Mouse (Mus musculus) midbrain, postnatal 0 days (tissue): ENCODE measurements around the gene Ccdc124. TPM values are rescaled to one million over a fixed set of nuclear protein-coding genes. Genes with fewer than 3 reads are reported as not detected.

Experiments used
- ATAC-seq: fragments of 200-750 bp; cut with Nextera tagmentation; 2 replicates; pipeline ENCODE4 v1.8.0; 2017; ENCODE audit warnings: moderate number of reproducible peaks, mild to moderate bottlenecking, moderate TSS enrichment, moderate library complexity; ENCODE audit not compliant: low FRiP score
- DNase-seq: peaks from one replicate; pipeline ENCODE4 v3.0.0-alpha.2; 2015; ENCODE audit warnings: low spot score
- H3K27ac ChIP-seq: fragments of 300-500 bp; sonication (generic); 2 replicates; pipeline ENCODE4 v1.5.1; 2014; ENCODE audit warnings: low read depth, mild to moderate bottlenecking, low read length, mixed read lengths
- H3K27me3 ChIP-seq: fragments of 300-500 bp; sonication (generic); 2 replicates; pipeline ENCODE4 v1.6.1; 2014; ENCODE audit warnings: low read length, control low read depth, mixed read lengths; ENCODE audit not compliant: insufficient read depth
- H3K36me3 ChIP-seq: fragments of 300-500 bp; sonication (generic); 2 replicates; pipeline ENCODE4 v1.6.1; 2014; ENCODE audit warnings: low read length, control low read depth, mixed read lengths; ENCODE audit not compliant: insufficient read depth
- H3K4me1 ChIP-seq: fragments of 300-500 bp; sonication (generic); 2 replicates; pipeline ENCODE4 v1.6.1; 2014; ENCODE audit warnings: mild to moderate bottlenecking, control low read depth, antibody characterized with exemption, low read length, mixed read lengths; ENCODE audit not compliant: insufficient read depth
- H3K4me2 ChIP-seq: fragments of 300-500 bp; sonication (generic); 2 replicates; pipeline ENCODE4 v1.6.1; 2014; ENCODE audit warnings: low read depth, mild to moderate bottlenecking, low read length, mixed read lengths; ENCODE audit not compliant: poor library complexity, severe bottlenecking
- H3K4me3 ChIP-seq: fragments of 300-500 bp; sonication (generic); 2 replicates; pipeline ENCODE4 v1.5.1; 2014; ENCODE audit warnings: low read depth, mild to moderate bottlenecking, low read length, moderate library complexity
- H3K9ac ChIP-seq: fragments of 300-500 bp; sonication (generic); replicated peaks from 2 replicates; pipeline ENCODE4 v1.6.1; 2014; ENCODE audit warnings: mild to moderate bottlenecking, low read length, moderate library complexity, mixed read lengths; ENCODE audit not compliant: poor library complexity, severe bottlenecking
- H3K9me3 ChIP-seq: fragments of 300-500 bp; sonication (generic); 2 replicates; pipeline ENCODE4 v1.6.1; 2016; ENCODE audit warnings: low read length, control low read depth
- CTCF ChIP-seq: IDR thresholded peaks from 2 replicates; pipeline ENCODE4 v1.5.1; 2016; ENCODE audit warnings: antibody characterized with exemption, mild to moderate bottlenecking
- whole genome bisulfite sequencing: fragments of 180-500 bp; shearing (Covaris S2); extraction: QIAGEN DNeasy Blood & Tissue Kit; methylation state at CpG from one replicate; pipeline ENCODE4 v1.1.7; 2014; 5-methylcytosine and 5-hydroxymethylcytosine counted together
- polyA plus RNA-seq: library from polyadenylated mRNA; unstranded; fragments of >200 nt; fragmentation: Nextera tagmentation; extraction: Ambion mirVana; gene quantifications from 2 replicates; pipeline ENCODE4 v1.2.1, GENCODE M21; 2015
- total RNA-seq: library from RNA; depleted of rRNA; stranded (reverse); fragments of >200 nt; gene quantifications from 2 replicates; pipeline ENCODE4 v1.2.3, GENCODE M21; 2014

The Ccdc124 gene
- total and polyA plus RNA-seq, 2 experiments from 2014 or later = 48.6 to 159 TPM

DNA sequence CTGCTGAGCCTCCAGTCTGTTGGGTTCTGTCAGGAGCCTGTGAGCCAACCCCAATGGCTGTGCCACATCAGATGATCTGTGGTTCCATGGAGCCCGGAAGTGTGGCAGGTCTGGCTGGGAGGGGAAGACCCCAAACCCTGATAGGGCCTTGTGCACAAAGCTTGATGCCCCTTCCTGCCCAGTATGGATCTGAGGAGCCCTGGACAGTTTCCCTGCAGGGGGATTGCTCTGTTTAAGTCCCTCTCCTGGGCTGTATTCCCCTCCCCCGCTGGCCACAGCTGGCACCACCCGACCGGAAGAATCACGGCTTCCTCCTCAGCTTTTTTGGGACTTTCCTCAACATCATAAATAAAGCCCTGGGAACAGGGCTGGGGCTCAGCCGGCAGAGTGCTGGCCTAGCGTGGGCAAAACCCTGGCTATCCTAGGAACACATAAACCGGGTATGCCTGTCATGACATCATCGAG lies 40.7 kb downstream of the Ccdc124 start:
- Histone ChIP-seq H3K4me1 (no peaks in the 10 kb centered on the region), H3K9ac (no peak overlapping the region), H3K4me2 (no peak overlapping the region), H3K27ac (no peak overlapping the region), H3K27me3 (no peaks in the 10 kb centered on the region), H3K4me3 (no peak overlapping the region), H3K36me3 (peaks cover 6% of the 10 kb centered on the region; the same call in 1 of the 2 replicates), H3K9me3 (no peaks in the 10 kb centered on the region)
- WGBS = 62% methylated on average over 9 of the region's 9 CpGs
- no peak for ATAC-seq
- no peak for TF ChIP-seq CTCF
- no peak for DNase-seq

GRCm38 (mm10) chr8:70832371-70832770 lies 41.4 kb downstream of the Ccdc124 start:
- TF ChIP-seq CTCF = no peak
- DNase-seq = no peak
- H3K27ac ChIP-seq = no peak overlapping the region
- 71% methylated on average over 11 of the region's 11 CpGs for WGBS
- H3K36me3 ChIP-seq = peaks cover 6% of the 10 kb centered on the region; the same call in 1 of the 2 replicates
- H3K4me2 ChIP-seq = no peak overlapping the region
- H3K9ac ChIP-seq = no peak overlapping the region
- H3K9me3 ChIP-seq = no peaks in the 10 kb centered on the region
- no peaks in the 10 kb centered on the region for H3K27me3 ChIP-seq
- H3K4me3 ChIP-seq = no peak overlapping the region
- no peaks in the 10 kb centered on the region for H3K4me1 ChIP-seq
- no peak for ATAC-seq

- 87% methylated on average over 8 of the region's 8 CpGs for WGBS
- H3K9me3 ChIP-seq = no peaks in the 10 kb centered on the region
- ATAC-seq (no peak), DNase-seq (no peak)
- H3K4me2 ChIP-seq = no peak overlapping the region
- no peaks in the 10 kb centered on the region for H3K4me1 ChIP-seq
- peaks cover 6% of the 10 kb centered on the region; the same call in 1 of the 2 replicates for H3K36me3 ChIP-seq
- no peaks in the 10 kb centered on the region for H3K27me3 ChIP-seq
- TF ChIP-seq CTCF = no peak
- H3K4me3 ChIP-seq = no peak overlapping the region
- H3K9ac ChIP-seq = no peak overlapping the region
- H3K27ac ChIP-seq = no peak overlapping the region
Measured at GRCm38 (mm10) chr8:70831517-70831916, 42.2 kb downstream of the Ccdc124 start.

- H3K27ac ChIP-seq = no peak overlapping the region
- no peak for DNase-seq
- H3K36me3 ChIP-seq = no peaks in the 10 kb centered on the region
- H3K9me3 ChIP-seq = no peaks in the 10 kb centered on the region
- no peak overlapping the region for H3K9ac ChIP-seq
- no peak overlapping the region for H3K4me3 ChIP-seq
- WGBS = 91% methylated on average over 1 of the region's 1 CpGs
- H3K27me3 ChIP-seq = no peaks in the 10 kb centered on the region
- no peak for ATAC-seq
- TF ChIP-seq CTCF = no peak
- no peak overlapping the region for H3K4me2 ChIP-seq
- H3K4me1 ChIP-seq = no peaks in the 10 kb centered on the region
Measured at GRCm38 (mm10) chr8:70827796-70828195, 45.9 kb downstream of the Ccdc124 start.

- Histone ChIP-seq H3K27me3 (no peaks in the 10 kb centered on the region), H3K36me3 (no peaks in the 10 kb centered on the region), H3K4me1 (no peaks in the 10 kb centered on the region), H3K9me3 (no peaks in the 10 kb centered on the region), H3K4me2 (no peak overlapping the region), H3K9ac (no peak overlapping the region), H3K4me3 (no peak overlapping the region), H3K27ac (no peak overlapping the region)
- DNase-seq = no peak
- no peak for ATAC-seq
- 96% methylated on average over 2 of the region's 2 CpGs for WGBS
- TF ChIP-seq CTCF = peak; percentile 29; the same call in 1 of the 2 replicates
Measured at GRCm38 (mm10) chr8:70827010-70827409, 46.7 kb downstream of the Ccdc124 start.

- no peaks in the 10 kb centered on the region for H3K36me3 ChIP-seq
- WGBS = 86% methylated on average over 8 of the region's 8 CpGs
- TF ChIP-seq CTCF = no peak
- H3K4me1 ChIP-seq = no peaks in the 10 kb centered on the region
- 0 out of 2 replicates have a peak, but pooled peaks cover 3% of the 10 kb centered on the region for H3K27me3 ChIP-seq
- no peaks in the 10 kb centered on the region for H3K9me3 ChIP-seq
- no peak for DNase-seq
- no peak overlapping the region for H3K9ac ChIP-seq
- no peak overlapping the region for H3K27ac ChIP-seq
- H3K4me3 ChIP-seq = no peak overlapping the region
- ATAC-seq = no peak
- H3K4me2 ChIP-seq = no peak overlapping the region
Measured at GRCm38 (mm10) chr8:70825816-70826215, 47.9 kb downstream of the Ccdc124 start.
